Mouse (Mus musculus): ENCODE results near the gene Ssc4d. TPM values are rescaled to one million over a fixed set of nuclear protein-coding genes. Genes with fewer than 3 reads are reported as not detected.

Gene Ssc4d
- polyA plus RNA-seq, 1 experiment from 2014 or later, result 0.45 TPM

GRCm38 (mm10) chr5:135935641-135936190 is 38.6 kb downstream of the Ssc4d start:
- Histone ChIP-seq H3K4me1 (ENCODE audit: control insufficient read depth, insufficient read depth, low read length) (peaks cover 24% of the 10 kb centered on the region), H3K27ac (ENCODE audit: low read length) (no peak overlapping the region; the same call in 1 of the 2 replicates), H3K27me3 (ENCODE audit: control insufficient read depth, insufficient read depth, low read length) (no peaks in the 10 kb centered on the region), H3K36me3 (ENCODE audit: control insufficient read depth, insufficient read depth) (peaks cover 8% of the 10 kb centered on the region; the same call in 1 of the 2 replicates), H3K9me3 (replicated peaks; ENCODE audit: control insufficient read depth, low read length) (no peaks in the 10 kb centered on the region), H3K9ac (ENCODE audit: low read length) (no peak overlapping the region), H3K4me2 (ENCODE audit: low read depth, low read length) (no peak overlapping the region), H3K4me3 (ENCODE audit: low read length) (no peak overlapping the region)
- ATAC-seq (replicated peaks; ENCODE audit: extremely low read depth, insufficient read depth, low FRiP score), result no peak
- 76% methylated on average over 6 of the region's 6 CpGs for WGBS

GRCm38 (mm10) chr5:135935176-135935523 is 39.2 kb downstream of the Ssc4d start:
- no peaks in the 10 kb centered on the region for H3K9me3 ChIP-seq (replicated peaks; ENCODE audit: control insufficient read depth, low read length)
- H3K4me2 ChIP-seq (ENCODE audit: low read depth, low read length), result peak overlapping the region; percentile 56
- no peak for ATAC-seq (replicated peaks; ENCODE audit: extremely low read depth, insufficient read depth, low FRiP score)
- 51% methylated on average over 7 of the region's 7 CpGs for WGBS
- H3K9ac ChIP-seq (ENCODE audit: low read length), result peak overlapping the region; percentile 46
- no peaks in the 10 kb centered on the region for H3K27me3 ChIP-seq (ENCODE audit: control insufficient read depth, insufficient read depth, low read length)
- peak overlapping the region; percentile 99 for H3K27ac ChIP-seq (ENCODE audit: low read length)
- peaks cover 24% of the 10 kb centered on the region for H3K4me1 ChIP-seq (ENCODE audit: control insufficient read depth, insufficient read depth, low read length)
- peaks cover 13% of the 10 kb centered on the region for H3K36me3 ChIP-seq (ENCODE audit: control insufficient read depth, insufficient read depth)
- H3K4me3 ChIP-seq (ENCODE audit: low read length), result peak overlapping the region; percentile 98

GRCm38 (mm10) chr5:135934481-135935175 is 39.7 kb downstream of the Ssc4d start, which contains the start of gene Ywhag:
Gene Ywhag (minus strand): TSS chr5:135934616.
- Histone ChIP-seq H3K9me3 (replicated peaks; ENCODE audit: control insufficient read depth, low read length) (no peaks in the 10 kb centered on the region), H3K4me2 (ENCODE audit: low read depth, low read length) (peak within 1 kb of the TSS; percentile 79), H3K27me3 (ENCODE audit: control insufficient read depth, insufficient read depth, low read length) (no peaks in the 10 kb centered on the region), H3K36me3 (ENCODE audit: control insufficient read depth, insufficient read depth) (peaks cover 18% of the 10 kb centered on the region), H3K4me3 (ENCODE audit: low read length) (peak within 1 kb of the TSS; percentile 98), H3K9ac (ENCODE audit: low read length) (peak within 1 kb of the TSS; percentile 97), H3K4me1 (ENCODE audit: control insufficient read depth, insufficient read depth, low read length) (peaks cover 24% of the 10 kb centered on the region), H3K27ac (ENCODE audit: low read length) (peak within 1 kb of the TSS; percentile 99)
- ATAC-seq (replicated peaks; ENCODE audit: extremely low read depth, insufficient read depth, low FRiP score), result peak; percentile 96
- whole genome bisulfite sequencing, result under 1% methylated on average over 43 of the region's 48 CpGs

GRCm38 (mm10) chr5:135933900-135934441 is 40.4 kb downstream of the Ssc4d start:
- no peaks in the 10 kb centered on the region for H3K9me3 ChIP-seq (replicated peaks; ENCODE audit: control insufficient read depth, low read length)
- peak overlapping the region; percentile 98 for H3K4me3 ChIP-seq (ENCODE audit: low read length)
- H3K4me1 ChIP-seq (ENCODE audit: control insufficient read depth, insufficient read depth, low read length), result peaks cover 24% of the 10 kb centered on the region
- peak overlapping the region; percentile 97 for H3K9ac ChIP-seq (ENCODE audit: low read length)
- peaks cover 22% of the 10 kb centered on the region for H3K36me3 ChIP-seq (ENCODE audit: control insufficient read depth, insufficient read depth)
- WGBS, result under 1% methylated on average over 35 of the region's 35 CpGs
- no peaks in the 10 kb centered on the region for H3K27me3 ChIP-seq (ENCODE audit: control insufficient read depth, insufficient read depth, low read length)
- peak overlapping the region; percentile 79 for H3K4me2 ChIP-seq (ENCODE audit: low read depth, low read length)
- ATAC-seq (replicated peaks; ENCODE audit: extremely low read depth, insufficient read depth, low FRiP score), result peak; percentile 45
- H3K27ac ChIP-seq (ENCODE audit: low read length), result peak overlapping the region; percentile 99

GRCm38 (mm10) chr5:135933222-135933899 is 41.0 kb downstream of the Ssc4d start:
- WGBS, result 8% methylated on average over 12 of the region's 12 CpGs

GRCm38 (mm10) chr5:135932359-135932758 is 42.0 kb downstream of the Ssc4d start:
- H3K36me3 ChIP-seq (ENCODE audit: control insufficient read depth, insufficient read depth), result peaks cover 24% of the 10 kb centered on the region

More at GRCm38 (mm10) chr5:135933222-135933899, 41.0 kb downstream of the Ssc4d start:
- no peaks in the 10 kb centered on the region for H3K9me3 ChIP-seq (replicated peaks; ENCODE audit: control insufficient read depth, low read length)
- H3K9ac ChIP-seq (ENCODE audit: low read length), result peak overlapping the region; percentile 97
- H3K4me2 ChIP-seq (ENCODE audit: low read depth, low read length), result peak overlapping the region; percentile 79
- H3K27me3 ChIP-seq (ENCODE audit: control insufficient read depth, insufficient read depth, low read length), result no peaks in the 10 kb centered on the region
- H3K27ac ChIP-seq (ENCODE audit: low read length), result peak overlapping the region; percentile 99
- peak overlapping the region; percentile 98 for H3K4me3 ChIP-seq (ENCODE audit: low read length)
- peaks cover 24% of the 10 kb centered on the region for H3K4me1 ChIP-seq (ENCODE audit: control insufficient read depth, insufficient read depth, low read length)
- H3K36me3 ChIP-seq (ENCODE audit: control insufficient read depth, insufficient read depth), result peaks cover 22% of the 10 kb centered on the region
- no peak for ATAC-seq (replicated peaks; ENCODE audit: extremely low read depth, insufficient read depth, low FRiP score)

GRCm38 (mm10) chr5:135931526-135931925 is 42.8 kb downstream of the Ssc4d start:
- 64% methylated on average over 9 of the region's 9 CpGs for WGBS
- Histone ChIP-seq H3K9ac (ENCODE audit: low read length) (no peak overlapping the region), H3K27me3 (ENCODE audit: control insufficient read depth, insufficient read depth, low read length) (no peaks in the 10 kb centered on the region), H3K36me3 (ENCODE audit: control insufficient read depth, insufficient read depth) (peaks cover 28% of the 10 kb centered on the region), H3K4me3 (ENCODE audit: low read length) (no peak overlapping the region), H3K4me1 (ENCODE audit: control insufficient read depth, insufficient read depth, low read length) (peaks cover 24% of the 10 kb centered on the region), H3K9me3 (replicated peaks; ENCODE audit: control insufficient read depth, low read length) (no peaks in the 10 kb centered on the region), H3K4me2 (ENCODE audit: low read depth, low read length) (peak overlapping the region; percentile 6; the same call in 1 of the 2 replicates), H3K27ac (ENCODE audit: low read length) (no peak overlapping the region)
- no peak for ATAC-seq (replicated peaks; ENCODE audit: extremely low read depth, insufficient read depth, low FRiP score)

More at GRCm38 (mm10) chr5:135932359-135932758, 42.0 kb downstream of the Ssc4d start:
- WGBS, result 43% methylated on average over 2 of the region's 2 CpGs
- H3K4me1 ChIP-seq (ENCODE audit: control insufficient read depth, insufficient read depth, low read length), result peaks cover 24% of the 10 kb centered on the region
- ATAC-seq (replicated peaks; ENCODE audit: extremely low read depth, insufficient read depth, low FRiP score), result no peak
- no peaks in the 10 kb centered on the region for H3K9me3 ChIP-seq (replicated peaks; ENCODE audit: control insufficient read depth, low read length)
- no peak overlapping the region for H3K9ac ChIP-seq (ENCODE audit: low read length)
- H3K27me3 ChIP-seq (ENCODE audit: control insufficient read depth, insufficient read depth, low read length), result no peaks in the 10 kb centered on the region
- H3K4me3 ChIP-seq (ENCODE audit: low read length), result no peak overlapping the region; the same call in 1 of the 2 replicates
- no peak overlapping the region for H3K27ac ChIP-seq (ENCODE audit: low read length)
- peak overlapping the region; percentile 41; the same call in 1 of the 2 replicates for H3K4me2 ChIP-seq (ENCODE audit: low read depth, low read length)

- ATAC-seq (replicated peaks; ENCODE audit: extremely low read depth, insufficient read depth, low FRiP score), result no peak
- Histone ChIP-seq H3K4me3 (ENCODE audit: low read length) (no peak overlapping the region), H3K27me3 (ENCODE audit: control insufficient read depth, insufficient read depth, low read length) (no peaks in the 10 kb centered on the region), H3K9ac (ENCODE audit: low read length) (no peak overlapping the region), H3K27ac (ENCODE audit: low read length) (no peak overlapping the region), H3K4me2 (ENCODE audit: low read depth, low read length) (no peak overlapping the region), H3K9me3 (replicated peaks; ENCODE audit: control insufficient read depth, low read length) (no peaks in the 10 kb centered on the region), H3K4me1 (ENCODE audit: control insufficient read depth, insufficient read depth, low read length) (peaks cover 19% of the 10 kb centered on the region), H3K36me3 (ENCODE audit: control insufficient read depth, insufficient read depth) (peaks cover 31% of the 10 kb centered on the region)
- WGBS, result 70% methylated on average over 6 of the region's 6 CpGs
Observed at GRCm38 (mm10) chr5:135929685-135930424, 44.5 kb downstream of the Ssc4d start.

Measured in heart, embryonic 16.5 days (tissue).